Mouse (Mus musculus) thymus, postnatal 4 days (tissue): ENCODE results near the gene Ranbp10.
"Not testable (repeated sequence)": the region's sequence is repeated elsewhere in the genome, so short reads cannot be mapped to it uniquely, and the experiment has no call there.

Source experiments
- DNase-seq: peaks from one replicate; pipeline ENCODE4 v3.0.0; 2021

Ranbp10 gene

DNA sequence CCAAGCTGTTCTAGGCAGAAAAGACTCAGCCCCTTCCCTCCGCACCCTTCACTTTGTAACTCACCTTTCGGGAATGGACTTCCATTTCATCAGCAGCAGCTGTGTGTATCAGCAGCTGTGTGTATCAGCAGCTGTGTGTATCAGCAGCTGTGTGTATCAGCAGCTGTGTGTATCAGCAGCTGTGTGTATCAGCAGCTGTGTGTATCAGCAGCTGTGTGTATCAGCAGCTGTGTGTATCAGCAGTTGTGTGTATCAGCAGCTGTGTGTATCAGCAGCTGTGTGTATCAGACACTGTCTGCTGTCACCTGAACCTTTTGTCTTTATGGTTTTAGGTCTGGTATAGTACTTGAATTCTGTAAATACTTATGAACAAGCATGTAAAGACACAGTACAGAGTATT, 6.6 kb upstream of the Ranbp10 start:
- DNase-seq, result not testable (repeated sequence)

DNA sequence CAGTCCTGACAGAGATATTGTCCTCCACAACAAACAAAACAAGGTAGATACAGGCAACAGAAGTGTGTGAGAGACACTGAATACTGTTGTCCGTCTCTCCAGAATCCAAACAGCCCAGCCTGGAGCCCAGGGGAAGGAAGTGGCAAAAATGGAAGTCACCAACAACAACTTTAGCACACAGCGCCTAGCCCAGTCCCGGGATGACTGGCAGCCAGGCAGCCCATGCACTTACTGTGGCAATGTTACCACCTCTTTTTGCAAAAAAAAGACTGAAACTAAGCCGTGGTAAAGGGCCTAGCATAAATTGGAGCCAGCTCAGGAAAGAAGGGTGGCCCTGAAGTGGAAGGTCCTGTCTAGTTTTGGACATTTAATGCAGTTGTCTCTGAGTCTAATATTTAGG, 771 bp downstream of the Ranbp10 start:
- peak; percentile 34 for DNase-seq

GRCm38 (mm10) chr8:105825506-105825905, 1.6 kb downstream of the Ranbp10 start:
- no peak for DNase-seq

DNA sequence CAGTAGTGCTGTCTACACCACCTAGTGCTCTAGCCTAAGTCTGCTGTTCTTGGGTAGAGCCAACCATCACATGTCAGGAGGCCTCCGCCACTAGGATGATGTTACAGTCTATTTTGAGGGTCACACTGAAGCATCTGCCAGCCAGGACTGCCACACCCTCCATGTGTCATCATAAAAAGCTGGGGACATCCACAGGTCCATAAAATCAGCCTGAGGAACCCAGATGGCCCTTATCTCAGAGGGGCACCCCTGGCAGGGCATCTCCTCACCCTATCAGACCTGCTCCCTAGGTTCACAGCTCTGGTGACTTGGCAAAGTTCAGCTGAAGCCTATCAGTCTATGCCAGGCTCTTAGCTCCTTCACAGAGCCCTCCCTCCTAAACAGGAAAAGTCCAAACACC, 6.2 kb downstream of the Ranbp10 start:
- no peak for DNase-seq

- DNase-seq, result no peak
Observed at GRCm38 (mm10) chr8:105819659-105820058, 7.5 kb downstream of the Ranbp10 start.

GRCm38 (mm10) chr8:105813241-105813640, 13.9 kb downstream of the Ranbp10 start:
- DNase-seq, result no peak

DNA sequence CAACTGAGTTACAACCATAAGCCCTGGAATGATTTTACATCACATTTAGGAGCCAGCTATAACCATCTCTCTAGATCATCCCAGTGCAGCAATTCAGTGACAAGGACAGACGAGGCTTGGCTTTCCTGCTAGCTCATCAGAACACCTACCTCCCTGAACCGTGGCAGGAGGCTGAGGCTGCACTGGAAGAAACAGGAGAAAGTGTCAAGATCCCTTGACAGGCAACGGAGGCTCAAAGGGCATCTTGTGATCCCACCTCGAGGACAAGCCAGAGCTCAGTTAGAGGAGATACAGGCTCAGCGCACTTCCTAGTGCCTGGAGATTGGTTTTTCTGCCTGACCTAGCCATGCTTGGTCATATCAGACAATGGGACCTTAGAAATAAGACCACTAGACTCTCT, 14.6 kb downstream of the Ranbp10 start:
- DNase-seq, result no peak

DNA sequence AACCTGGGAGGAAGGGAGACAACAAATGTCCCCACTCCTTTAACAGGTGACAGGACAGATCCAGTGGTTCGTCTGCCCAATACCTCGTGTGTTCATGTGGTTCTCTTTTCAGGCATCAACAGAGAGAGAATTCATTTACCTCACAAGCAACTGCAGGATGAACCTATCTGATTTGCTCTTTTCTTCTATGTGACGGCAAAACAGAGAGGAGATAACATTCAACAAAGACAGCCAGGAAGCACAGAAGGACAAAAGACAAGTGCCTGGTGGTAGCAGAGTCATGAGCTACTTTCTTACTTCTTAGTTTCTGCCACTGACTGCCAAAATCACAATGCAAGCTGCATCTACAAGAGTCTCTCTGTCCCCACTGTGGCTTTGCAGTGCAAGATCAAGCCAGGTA, 15.6 kb downstream of the Ranbp10 start:
- no peak for DNase-seq

DNA sequence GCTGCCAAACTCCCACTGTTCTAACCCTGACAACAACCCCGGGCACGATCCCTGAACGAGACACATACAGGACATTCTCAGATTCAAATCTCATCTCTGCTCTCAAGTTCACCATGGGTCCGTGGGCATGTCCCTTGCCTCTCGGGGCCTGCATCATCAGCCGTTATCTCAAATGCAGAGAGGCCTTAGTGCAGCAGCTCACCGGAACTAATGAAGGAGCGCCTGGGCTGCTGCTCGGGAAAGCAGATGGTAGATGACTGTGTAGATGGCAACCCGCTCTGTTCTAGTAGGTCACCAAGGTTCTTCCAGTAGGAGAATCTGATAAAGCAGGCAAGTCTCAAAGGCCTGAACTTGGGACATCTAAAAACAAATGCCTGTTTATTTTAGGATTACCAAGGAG, 16.1 kb downstream of the Ranbp10 start:
- no peak for DNase-seq

GRCm38 (mm10) chr8:105810245-105810786, 16.8 kb downstream of the Ranbp10 start:
- DNase-seq, result peak; percentile 28

GRCm38 (mm10) chr8:105808480-105808879, 18.7 kb downstream of the Ranbp10 start:
- DNase-seq, result no peak

- no peak for DNase-seq
Observed at GRCm38 (mm10) chr8:105807766-105808165, 19.4 kb downstream of the Ranbp10 start.

DNA sequence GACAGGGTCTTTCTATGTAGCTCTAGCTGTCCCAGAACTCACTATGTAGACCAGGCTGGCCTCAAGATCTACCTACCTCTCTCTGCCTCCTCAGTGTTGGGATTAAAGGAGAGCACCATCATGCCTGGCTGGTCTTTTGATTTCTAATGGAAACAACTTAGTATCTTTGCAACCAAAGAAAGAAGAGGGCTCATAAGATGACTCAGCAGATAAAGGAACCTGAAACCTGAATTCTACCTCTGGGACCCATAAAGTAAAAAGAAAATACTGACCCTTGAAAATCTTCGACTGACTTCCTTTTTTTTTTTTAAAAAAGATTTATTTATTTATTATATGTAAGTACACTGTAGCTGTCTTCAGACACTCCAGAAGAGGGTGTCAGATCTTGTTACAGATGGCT, 21.2 kb downstream of the Ranbp10 start:
- no peak for DNase-seq

GRCm38 (mm10) chr8:105805346-105805745, 21.8 kb downstream of the Ranbp10 start:
- no peak for DNase-seq

- no peak for DNase-seq
Observed at GRCm38 (mm10) chr8:105804797-105805196, 22.4 kb downstream of the Ranbp10 start.

DNA sequence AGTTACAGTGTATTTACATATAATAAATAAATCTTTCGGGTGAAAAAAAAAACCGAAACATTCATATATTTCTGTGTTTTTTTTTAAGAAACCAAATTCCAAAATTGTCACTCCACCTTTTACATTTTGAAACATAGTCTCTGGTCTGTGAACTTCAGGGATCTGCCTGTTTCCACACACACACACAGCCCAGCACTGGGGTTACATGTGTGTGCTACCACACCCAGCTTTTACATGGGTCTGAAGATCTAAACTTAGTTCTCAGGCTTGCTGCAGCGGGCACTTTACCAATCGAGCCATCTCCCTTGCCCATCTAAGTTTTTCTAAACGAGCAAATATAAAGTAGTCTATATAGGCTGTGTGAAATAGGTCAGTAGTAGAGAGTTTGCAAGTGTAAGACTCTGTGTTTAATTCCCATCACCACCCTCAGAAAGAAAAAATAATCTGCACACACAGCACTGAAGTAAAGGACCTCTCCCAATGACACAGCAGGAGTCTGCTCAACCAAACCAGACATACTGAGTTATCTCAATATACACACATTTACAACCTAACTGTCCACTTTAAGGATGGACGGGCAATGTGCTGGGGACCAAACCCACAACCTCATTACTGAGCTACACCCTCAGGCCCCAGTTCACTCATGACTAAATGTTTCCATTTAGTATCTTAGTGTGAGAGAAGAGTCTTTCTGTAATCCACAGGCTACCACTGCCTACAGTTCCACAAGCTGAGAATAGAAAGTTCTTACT, 25.8 kb downstream of the Ranbp10 start:
- no peak for DNase-seq

- no peak for DNase-seq
Observed at GRCm38 (mm10) chr8:105799091-105799812, 27.9 kb downstream of the Ranbp10 start.

- no peak for DNase-seq
Observed at GRCm38 (mm10) chr8:105798408-105798807, 28.7 kb downstream of the Ranbp10 start.

DNA sequence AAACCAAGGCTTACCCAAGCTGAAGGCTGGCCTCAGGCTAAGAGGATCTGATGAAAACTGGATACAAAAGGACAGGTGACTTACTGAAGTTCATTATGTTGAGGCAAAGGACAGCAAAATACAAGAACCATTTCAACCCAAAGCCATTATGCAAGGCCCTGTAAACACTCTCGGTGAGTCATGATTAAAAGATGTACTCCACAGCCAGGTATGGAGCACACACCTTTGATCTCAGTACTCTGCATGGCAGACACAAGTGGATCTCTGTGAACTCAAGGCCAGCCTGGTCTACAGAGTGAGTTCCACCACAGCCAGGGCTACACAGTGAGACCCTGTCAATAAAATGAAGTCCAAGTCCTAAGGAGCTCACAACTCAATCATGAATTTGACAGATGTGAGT, 31.4 kb downstream of the Ranbp10 start:
- no peak for DNase-seq

DNA sequence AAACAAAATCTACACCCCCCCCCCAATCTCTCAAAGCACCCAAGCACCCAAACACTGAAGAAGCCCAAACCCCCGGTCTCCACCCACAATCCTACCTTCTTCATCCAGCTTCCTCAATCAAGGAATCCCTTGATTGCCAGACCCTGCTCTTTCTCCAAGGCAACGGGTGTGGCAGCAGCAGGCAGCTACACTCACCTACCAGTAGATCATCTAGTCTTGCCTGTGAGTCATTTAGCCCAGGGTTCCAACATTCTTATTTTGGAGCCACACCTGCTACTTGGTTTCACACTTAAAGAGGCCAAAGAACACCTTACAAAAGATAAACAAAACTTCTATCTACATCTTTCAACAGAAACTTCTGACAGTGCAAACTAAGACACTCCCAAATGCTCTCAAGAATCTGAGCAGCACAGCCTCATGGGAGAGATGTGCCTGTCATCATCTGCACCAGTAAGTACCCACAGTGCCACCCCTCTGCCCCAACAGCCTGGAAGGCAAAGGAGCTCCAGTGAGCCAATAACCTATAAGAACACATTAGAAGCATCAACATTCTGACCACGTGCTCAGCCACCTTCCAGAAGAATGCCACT, 33.0 kb downstream of the Ranbp10 start:
- no peak for DNase-seq

GRCm38 (mm10) chr8:105793331-105793730, 33.8 kb downstream of the Ranbp10 start:
- no peak for DNase-seq

- no peak for DNase-seq
Observed at GRCm38 (mm10) chr8:105789626-105790025, 37.5 kb downstream of the Ranbp10 start.

DNA sequence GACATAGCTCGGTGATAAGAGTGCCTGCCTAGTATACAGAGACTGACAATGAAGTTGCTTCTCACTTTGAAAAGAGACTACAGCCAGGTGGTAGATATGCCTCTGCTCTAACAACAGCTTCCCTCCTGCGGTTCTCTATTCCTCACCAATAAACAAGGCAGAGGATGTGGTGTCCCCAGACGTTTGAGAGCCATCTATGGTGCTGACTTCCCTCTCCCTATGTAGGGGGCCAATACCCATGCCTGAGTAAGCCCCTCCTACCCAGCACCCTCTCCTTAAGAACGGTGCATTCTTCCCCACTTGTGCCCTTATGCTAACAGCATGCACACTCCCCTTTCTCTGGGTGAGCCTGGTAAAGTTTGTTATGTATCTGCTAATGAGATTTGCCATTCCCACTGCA, 38.2 kb downstream of the Ranbp10 start:
- DNase-seq, result peak; percentile 51

- peak; percentile 87 for DNase-seq
Observed at GRCm38 (mm10) chr8:105788241-105788640, 38.9 kb downstream of the Ranbp10 start.
